Mouse (Mus musculus) testis, adult 2 months (tissue): ENCODE measurements around the gene Gm5475.

ENCODE experiments used
- CTCF ChIP-seq: fragments of 200-500 bp; IDR thresholded peaks from 2 replicates; pipeline ENCODE4 v1.5.1; 2012; ENCODE audit warnings: low read depth, mild to moderate bottlenecking, inconsistent platforms, low read length, moderate library complexity; ENCODE audit not compliant: control insufficient read depth, insufficient read depth, insufficient replicate concordance
- POLR2A ChIP-seq: fragments of 200-500 bp; IDR thresholded peaks from 2 replicates; pipeline ENCODE4 v1.6.1; 2012; ENCODE audit warnings: low read depth, mild to moderate bottlenecking, inconsistent platforms, low read length, moderate library complexity; ENCODE audit not compliant: control insufficient read depth

DNA sequence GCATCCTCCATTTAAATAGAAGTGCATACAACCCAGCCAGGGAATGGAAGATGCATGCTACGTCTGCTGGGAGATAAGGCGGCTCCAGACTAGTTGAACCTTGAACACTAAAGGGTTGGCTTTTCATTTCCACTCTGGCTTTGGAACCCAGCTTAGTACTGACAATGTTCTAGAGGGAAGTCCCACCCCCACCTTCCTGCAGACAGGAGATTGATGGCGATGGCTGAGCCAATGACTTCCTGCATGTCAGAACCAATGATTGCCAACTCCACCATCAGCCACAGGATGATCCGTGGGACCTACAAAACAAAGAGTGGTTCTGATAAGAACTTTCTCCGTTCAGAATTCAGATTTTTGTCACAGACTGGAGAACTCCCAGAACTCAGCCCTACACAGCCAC lies 15.9 kb upstream of the Gm5475 start:
- TF ChIP-seq CTCF = no peak
- no peak for TF ChIP-seq POLR2A
